Mouse (Mus musculus) lung, postnatal 0 days (tissue): ENCODE measurements around the gene Slc25a13.

Experiments used
- CTCF ChIP-seq: IDR thresholded peaks from 2 replicates; pipeline ENCODE4 v1.5.1; 2016; ENCODE audit warnings: antibody characterized with exemption, mild to moderate bottlenecking
- EP300 ChIP-seq: IDR thresholded peaks from 2 replicates; pipeline ENCODE4 v1.6.1; 2016; ENCODE audit warnings: antibody characterized with exemption, mild to moderate bottlenecking, control low read depth

GRCm38 (mm10) chr6:6243828-6244227, 26.9 kb upstream of the Slc25a13 start:
- TF ChIP-seq CTCF (no peak), EP300 (no peak)
